Mouse (Mus musculus) hematopoietic stem cell, adult 5-6 weeks (primary cell): ENCODE results near the gene Pitx2. TPM values are rescaled to one million over a fixed set of nuclear protein-coding genes. Genes with fewer than 3 reads are reported as not detected.
A peak's percentile ranks its signal among the peaks of the same experiment; 100 is the strongest.

ENCODE experiments used
- ATAC-seq, 2 experiments: fragments of 125-278 bp in 1 of 2; replicated peaks in 1 of 2; 2 replicates each; pipeline ENCODE4 v1.8.0; 2016 to 2017; ENCODE audit warnings: inconsistent platforms in 2 of 2, mild to moderate bottlenecking in 2 of 2, moderate number of reproducible peaks in 2 of 2, low read depth in 1 of 2, moderate TSS enrichment in 1 of 2; ENCODE audit not compliant: low FRiP score in 2 of 2, poor library complexity in 2 of 2, severe bottlenecking in 2 of 2, insufficient read depth in 1 of 2, low TSS enrichment in 1 of 2
- total RNA-seq: library from RNA; stranded (forward); fragments of 172-1452, 232-1000 nt; gene quantifications from 2 replicates; pipeline ENCODE4 v1.2.3, GENCODE M21; 2017

Gene Pitx2
- total RNA-seq, 1 experiment from 2014 or later = 4.5 TPM

DNA sequence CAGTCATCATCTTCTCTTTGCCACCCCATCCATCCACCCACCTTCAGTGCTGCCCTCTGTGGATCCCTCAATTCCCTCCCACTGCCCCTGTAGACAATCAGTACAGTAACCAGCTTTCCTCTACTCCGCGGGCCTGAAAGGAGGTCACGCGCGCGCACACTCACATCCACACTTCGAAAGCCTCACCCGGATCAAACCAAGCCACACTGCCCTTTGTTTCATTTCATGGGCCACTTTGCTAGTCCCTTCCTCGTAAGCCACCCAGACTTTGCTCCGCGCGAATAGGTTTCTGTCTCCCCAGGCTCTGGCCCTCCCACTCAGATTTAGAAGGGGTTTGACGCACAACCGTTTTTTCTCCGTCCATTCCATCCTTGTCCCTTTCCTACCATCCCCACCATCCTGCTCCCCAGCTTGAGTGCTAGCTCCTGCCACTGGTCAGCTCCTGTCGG lies 494 bp upstream of the Pitx2 start:
- no peak for ATAC-seq

DNA sequence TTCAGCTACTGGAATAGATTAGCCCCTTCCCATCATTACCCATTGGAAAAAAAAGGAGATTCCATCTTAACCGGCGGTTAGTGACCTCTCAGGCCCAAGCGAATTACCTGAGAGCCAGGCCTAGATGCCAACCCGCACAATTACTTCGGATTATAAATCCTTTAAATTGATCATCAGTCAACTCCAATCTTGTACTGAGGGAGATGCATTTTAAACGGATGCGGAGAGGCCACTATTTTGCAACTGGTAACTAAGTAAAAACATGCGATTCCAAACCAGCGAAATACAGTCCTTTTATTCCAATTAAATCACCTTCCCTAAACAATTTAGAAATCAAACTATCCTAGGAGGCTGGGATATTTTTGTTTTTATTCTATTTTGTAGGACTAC lies 818 bp downstream of the Pitx2 start:
- no peak for ATAC-seq

DNA sequence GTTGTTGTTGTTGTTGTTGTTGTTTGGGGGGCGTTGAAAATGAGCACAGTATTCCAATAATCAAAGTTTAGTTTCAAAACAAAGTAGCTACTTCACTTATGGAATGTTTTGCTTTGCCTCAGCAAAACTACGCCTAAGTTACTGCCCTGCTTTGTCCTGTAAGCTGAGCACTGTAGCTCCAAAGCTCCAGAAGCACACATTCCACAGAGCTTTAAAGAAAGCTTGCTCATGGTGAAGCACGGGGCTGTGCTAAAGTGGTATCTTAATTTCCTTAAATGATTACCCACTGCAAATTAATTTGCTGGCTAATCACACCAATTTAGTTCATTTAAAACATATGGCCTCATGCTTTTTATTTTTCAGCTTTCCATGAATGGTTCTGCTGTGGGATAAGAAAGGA lies 1.5 kb downstream of the Pitx2 start:
- ATAC-seq = no peak

DNA sequence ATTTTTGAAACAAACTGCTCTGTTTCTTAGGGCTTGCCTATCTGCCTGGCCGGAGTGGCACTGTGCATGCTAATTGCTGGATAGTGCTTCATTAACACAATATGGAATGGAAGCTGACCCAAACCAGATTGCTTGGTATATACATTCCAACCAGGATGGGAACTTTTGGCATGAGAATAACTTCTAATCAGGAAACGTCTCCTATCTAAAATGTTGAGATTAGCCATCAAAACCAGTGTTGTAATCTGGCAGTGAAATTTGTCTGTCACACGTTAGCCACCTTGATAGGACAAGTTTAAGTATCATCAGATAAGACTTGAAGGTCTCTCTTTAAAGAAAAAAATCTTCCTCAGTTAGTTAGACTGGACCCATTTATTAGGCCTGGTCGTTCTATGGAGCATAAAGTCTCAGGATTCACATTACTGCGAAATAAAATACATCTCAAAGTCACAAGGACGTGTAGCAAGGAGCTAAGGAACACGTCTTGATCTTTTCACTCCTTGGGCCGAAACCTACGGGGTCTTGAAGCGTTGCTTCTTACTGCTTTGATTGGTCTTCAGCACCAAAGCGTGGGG lies 2.1 kb downstream of the Pitx2 start:
- ATAC-seq = no peak

DNA sequence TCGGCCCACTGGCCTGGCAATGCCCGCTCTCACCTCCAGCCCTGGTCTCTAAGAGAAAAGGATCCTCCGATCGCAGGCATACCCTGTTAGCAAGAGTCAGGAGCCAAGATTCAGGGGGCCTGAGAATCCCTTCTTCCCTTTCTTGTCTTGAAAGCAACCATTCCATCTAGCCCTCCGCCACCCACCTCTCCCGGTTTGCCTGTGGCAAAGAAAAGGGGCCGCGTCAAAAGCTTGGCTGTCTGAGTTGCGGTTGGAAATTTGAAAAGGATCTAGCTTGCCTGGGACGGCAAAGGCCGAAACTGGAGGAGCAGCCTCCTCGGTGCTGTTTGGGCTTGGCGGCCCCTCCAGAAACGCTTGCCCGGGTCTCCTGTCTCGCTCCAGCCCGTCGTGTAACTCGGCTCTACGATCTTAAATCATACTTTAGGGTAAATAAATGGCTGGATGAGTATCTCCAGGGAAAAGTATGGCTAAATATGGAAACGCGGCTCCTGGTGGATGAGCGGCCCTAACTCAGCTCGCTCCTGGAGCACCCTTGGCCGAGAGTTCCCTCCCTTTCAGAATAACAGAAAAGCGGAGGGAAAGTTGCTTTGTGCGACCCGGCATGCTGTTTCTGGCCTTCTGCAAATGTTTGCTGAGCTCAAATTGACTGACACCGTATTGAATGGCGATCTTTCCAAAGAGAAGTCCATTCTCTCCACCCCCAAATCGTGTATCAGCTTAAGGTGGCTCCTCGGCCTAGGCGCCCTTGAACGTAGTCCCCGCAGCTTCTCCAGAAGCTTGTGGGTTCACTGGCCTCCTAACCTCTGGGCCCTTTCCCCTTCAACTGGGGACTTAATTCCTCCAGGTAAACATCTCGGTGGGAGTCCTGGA lies 3.4 kb downstream of the Pitx2 start:
- ATAC-seq = no peak

DNA sequence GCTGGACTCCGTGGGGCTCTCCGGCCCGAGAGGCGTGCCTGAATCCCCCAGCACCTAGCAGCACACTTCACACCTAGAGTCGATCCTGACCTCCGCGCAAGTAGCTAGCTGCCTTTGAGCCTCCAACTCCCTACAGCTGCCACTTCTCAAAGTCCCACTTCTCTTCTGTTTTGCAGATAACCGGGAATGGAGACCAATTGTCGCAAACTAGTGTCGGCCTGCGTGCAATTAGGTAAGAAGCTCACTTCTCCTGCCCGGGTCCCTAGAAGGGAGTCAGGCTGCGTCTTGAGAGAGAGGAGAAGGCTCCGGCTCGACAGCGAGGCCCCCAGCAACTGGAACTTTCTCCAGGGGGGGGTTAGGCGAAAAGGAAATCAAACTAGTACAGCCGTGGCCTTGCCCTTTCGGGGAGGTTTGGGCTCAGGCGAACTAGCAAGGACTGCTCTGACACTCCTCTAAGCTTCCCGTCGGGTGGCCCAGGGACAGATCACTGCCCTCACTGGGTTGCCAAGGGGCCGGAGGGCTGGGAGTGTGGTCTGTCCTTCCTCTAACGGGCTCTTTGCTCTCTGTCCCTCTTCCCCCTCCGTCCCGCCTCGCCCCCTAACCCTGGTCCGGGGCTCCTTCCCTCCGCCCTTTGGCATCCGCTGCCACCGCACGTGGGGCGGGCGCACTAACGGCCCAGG lies 4.2 kb downstream of the Pitx2 start:
- 0 out of 4 replicates have a peak, but pooled peaks have one; percentile 1 to 3 for ATAC-seq

DNA sequence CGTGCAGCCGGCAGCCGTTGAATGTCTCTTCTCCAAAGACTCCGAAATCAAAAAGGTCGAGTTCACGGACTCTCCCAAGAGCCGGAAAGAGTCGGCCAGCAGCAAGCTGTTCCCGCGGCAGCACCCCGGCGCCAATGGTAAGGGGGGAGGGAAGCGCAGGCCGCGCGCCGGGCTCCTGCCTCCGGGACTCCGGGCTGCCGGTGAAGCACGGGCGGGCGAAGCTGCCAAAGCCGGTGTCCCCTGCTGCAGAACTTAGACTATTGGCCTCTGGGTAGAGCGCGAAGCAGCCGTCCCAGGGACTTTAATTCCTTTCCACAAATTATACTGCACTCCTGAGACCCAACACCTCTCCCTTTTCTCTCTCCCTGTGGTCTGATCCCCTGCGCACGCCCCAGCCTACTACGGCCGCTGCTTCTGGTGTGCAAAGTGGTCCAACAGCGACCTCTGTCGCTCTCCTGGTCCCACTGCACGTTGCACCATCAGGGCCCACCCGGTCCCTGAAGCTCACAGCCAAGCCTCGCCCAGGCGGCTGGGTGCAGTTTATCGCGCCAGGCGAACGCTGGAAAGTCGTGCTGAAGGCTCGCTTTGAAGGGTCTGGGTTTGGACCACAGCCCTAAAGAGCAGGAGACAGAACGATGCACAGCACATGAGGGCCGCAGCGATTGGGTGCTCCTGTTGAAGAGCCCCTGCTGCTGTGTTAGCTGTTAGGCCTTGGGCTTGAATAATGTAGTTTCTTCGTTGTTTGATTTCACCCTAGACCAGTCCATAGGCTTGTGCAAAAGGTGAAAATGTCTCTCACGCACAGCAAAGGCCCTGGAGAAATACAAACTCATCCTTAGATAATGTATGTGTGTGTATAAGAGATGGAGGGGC lies 5.0 kb downstream of the Pitx2 start:
- peak; percentile 90 to 94 for ATAC-seq

DNA sequence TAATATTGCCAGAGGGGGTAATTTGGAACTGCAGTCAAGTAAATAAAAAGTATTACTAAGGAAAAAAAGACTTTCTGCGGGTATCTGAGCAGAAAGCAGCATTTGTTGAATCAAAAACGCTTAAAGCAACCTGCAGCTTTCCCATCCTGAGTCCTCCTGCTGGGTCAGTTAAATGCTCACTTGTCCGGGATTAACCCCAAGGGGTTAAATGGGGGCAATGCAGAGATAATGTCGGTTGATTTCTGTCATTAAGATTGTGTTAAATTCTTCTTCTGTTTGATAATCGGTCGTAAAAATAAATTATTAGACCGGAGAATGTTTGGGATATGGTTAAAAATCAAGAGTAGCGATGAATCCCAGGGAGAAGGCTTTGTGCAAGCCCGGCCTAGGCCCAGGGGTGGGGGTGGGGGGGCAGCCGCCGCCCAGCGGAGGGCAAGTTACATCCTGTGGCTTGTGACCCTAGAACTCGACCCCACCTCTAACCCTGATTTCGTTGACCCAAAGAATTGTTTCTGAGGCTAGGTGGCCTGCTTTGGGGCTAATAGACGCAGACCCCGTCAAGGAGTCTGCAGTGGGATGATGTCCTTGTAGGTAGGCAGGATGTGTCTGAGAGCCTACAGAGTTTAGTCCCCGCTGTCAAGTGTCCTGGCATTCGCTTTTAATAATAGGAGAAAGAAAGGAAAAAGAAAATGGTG lies 6.0 kb downstream of the Pitx2 start:
- no peak for ATAC-seq

DNA sequence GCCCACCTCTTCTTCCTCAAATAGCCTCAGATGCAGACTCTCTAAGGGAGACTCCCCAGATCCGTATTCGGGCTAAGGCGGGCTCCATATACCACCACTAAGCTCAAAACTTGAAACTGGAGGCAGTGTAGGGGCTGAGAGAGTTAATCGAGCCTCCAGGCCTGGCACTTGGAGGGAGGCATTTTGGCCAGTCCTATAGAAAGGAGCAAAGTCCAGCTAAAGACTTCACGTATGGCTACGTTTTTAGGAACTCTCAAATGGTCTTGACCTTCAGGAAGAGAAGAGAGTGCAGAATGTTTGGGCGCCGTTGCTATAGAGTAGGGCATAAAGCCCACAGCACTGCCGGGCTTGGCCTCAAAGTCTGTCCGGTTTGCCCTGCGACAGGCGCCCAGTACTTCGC lies 7.1 kb downstream of the Pitx2 start:
- no peak for ATAC-seq

DNA sequence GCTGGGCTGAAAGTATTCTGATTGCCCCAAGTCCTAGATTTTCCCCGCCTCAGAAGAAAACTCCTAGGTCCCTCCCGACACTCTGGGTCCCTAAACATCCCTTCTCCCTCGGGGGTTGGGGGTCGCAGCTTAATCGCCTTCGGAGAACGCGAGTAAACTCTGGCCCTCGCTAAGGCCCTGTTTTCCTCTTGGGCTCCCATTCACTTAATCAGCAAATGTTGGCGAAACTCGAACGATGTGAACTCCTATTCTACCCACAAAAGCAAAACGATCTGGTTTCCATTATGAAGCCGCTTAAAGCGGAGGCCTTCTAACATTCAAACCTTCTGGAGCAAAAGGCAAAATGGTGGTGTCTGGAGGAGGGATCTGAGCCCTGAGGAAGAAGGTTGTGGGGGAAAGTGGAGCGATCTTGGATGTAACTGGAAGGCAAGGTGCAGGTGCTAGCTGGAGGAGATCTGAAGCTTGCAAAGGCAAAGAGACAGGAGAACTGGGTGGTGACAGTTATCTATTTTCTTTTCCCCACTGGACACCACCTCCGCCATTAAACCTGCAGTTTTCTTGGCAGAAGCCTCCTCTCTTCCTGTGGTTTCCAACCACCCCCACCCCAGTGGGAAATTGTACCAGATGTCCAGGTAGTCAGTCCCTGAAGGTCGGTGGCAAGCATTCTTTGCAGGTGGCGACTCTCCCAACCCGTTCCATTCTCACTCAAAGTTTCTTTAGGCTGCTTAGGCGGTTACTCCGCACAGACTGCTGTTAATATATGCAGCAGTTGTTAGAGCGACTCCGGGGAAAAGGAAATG lies 7.8 kb downstream of the Pitx2 start:
- no peak for ATAC-seq

DNA sequence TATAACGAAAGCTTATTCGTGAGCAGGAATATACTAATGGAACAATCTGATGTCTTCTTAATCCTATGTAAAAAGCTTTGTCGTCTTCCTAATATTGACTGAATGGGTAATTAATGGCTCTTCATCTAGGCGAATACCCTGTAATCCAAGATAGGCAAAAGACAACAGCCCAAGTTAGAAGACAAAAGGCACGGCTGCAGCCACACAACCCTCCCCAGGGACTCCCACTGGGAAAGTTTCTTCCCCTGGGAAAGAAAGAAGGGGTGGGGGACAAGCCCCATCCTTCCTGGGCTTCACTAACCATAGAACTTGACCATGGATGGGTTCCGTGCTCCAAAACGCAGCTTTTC lies 8.3 kb downstream of the Pitx2 start:
- no peak for ATAC-seq

DNA sequence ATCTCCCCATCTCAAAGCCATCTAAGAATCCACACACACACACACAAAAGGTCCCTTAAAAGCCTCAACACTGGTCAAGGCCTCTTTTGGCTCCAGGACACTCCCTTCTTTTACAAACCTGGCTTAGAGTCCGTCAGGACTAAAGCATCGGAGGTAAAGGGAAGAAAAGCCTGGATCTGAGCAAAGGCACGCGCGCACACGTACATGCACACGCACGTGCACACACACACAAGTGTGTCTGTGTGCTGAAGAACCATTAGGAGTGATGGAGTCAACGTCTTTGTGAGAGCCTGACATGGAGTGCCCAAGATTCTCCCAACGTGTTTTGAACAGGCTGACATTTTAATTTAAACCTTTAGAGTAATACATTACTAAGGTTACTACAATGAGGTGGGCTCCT lies 8.7 kb downstream of the Pitx2 start:
- no peak for ATAC-seq

DNA sequence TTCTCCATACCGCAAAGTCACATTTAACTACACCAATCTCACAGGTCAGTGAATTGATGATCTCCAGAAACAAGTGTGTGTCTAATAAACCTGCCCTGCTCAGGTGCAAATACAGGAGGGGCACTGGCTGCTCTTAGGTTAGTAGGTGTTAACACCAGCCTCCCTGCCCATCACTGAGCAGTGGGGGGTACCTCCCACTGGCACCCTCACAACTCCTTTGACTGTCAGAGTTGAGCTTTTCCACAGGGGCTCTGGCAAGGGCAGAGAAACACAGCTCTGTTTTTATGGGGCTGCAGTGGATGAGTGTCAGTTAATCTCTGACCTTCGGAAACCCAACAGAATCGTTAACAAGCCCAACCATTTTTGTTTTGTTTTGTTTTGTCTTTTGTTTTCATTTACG lies 9.6 kb downstream of the Pitx2 start:
- no peak for ATAC-seq

DNA sequence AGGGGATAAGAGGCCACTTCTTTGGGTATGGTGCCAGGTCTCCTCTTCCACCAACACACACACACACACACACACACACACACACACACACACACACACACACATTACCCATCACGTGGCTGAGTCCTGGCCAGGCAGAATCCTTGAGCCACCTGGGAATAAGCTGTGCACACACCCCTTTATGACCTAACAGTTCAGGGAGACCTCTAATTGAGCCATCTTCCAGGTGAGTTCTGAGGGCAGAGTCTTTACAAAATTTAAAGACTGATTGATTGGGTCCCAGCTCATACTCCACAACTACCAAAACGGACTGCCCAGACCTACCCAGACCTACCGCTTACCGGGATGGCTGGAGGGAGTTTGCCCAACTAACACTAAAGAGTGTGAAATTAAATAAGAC lies 10.1 kb downstream of the Pitx2 start:
- ATAC-seq = no peak

DNA sequence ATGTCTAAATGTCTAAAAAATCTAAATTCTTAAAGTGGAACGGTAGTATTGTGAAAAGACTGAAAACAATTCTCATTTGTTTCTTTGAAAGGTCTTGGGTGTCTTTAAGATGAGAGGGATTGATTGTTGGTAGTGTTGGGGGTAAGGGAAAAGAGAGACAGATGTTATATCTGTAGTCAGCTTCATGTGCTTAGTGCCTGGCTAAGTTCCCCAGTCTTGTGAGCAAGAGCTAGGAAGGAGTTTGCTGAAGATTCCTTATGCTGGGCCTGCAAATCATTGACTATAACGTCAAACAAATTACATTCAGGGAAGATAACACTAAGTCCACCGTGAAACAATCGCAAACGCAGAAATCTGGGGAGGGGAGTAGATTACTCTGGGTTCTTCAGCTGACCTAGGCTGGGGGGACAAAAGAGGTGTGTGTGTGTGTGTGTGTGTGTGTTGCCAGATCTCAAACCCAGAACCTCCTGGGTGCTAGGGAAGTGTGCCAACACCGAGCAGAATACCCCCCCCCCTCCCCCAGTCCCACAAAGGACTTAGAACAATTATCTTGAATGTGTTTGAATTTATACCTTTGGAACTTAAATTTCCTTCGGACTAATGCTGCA lies 12.5 kb downstream of the Pitx2 start:
- no peak for ATAC-seq

DNA sequence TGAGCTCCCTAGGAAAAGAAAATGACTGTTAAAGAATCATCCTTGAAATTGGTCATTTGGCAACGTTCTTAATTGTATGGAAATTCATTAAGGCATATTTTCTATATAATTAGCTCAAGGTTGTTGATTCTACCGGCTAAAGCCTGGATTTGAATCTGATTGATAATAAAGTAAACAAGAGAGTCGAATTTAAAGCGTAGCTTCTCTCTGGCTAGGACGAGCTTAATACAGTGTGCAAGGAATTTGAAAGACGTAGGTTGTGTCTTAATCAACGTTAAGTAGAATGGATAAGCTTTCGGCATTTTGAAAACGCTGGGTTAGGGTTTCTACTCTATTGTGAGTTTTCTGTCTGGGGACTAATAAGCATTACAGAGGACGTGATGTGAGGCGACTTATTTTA lies 13.1 kb downstream of the Pitx2 start:
- no peak for ATAC-seq
